Mouse (Mus musculus) kidney, postnatal 10 days (tissue): ENCODE measurements around the gene Aplf.
"Not testable (repeated sequence)": the region's sequence is repeated elsewhere in the genome, so short reads cannot be mapped to it uniquely, and the experiment has no call there.

Source experiments
- DNase-seq: peaks from one replicate; pipeline ENCODE4 v3.0.0; 2021; ENCODE audit warnings: mixed read lengths

Aplf gene

DNA sequence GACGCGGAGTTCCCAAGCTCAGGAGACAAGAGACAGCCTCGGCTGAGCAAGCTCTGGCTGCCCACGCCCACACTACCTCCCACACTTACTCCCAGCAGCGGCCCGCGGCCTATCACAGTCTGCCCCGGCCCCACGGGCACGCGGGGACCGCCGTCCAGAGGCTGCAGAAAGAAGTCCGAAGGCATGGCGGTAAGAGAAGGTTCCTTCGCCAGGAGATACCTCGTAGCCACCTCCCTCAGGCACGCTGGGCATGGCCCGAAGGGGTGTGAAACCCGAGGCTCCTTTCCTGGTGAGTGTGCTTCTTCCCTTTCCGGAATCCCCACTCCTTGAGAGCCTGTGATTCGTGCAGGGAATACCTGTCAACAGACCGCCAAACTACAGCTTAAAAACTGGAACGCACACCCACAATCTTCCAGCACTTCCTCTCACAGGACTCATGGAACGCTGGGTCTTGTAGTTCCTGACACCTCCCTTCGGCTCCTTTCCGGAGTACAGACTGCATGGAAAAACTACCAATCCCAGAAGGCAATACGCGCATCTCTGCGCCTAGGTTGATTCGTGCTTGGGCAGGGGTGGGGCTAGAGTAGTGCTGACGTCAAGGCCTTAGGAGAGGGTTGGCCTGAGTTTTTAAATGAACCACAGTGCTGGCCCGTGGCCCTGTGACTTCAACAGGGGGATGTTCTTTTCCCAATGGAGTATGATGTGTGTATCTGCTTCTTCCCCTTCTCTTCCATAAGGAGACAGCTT is at the start of gene Aplf:
Gene Aplf, minus strand, starts transcription at position 423 of the 747 bp plus-strand sequence.
- peak; percentile 93 for DNase-seq

- no peak for DNase-seq
These were observed 42.1 kb upstream of the Aplf start for GRCm38 (mm10) chr6:87714091-87714490.

DNA sequence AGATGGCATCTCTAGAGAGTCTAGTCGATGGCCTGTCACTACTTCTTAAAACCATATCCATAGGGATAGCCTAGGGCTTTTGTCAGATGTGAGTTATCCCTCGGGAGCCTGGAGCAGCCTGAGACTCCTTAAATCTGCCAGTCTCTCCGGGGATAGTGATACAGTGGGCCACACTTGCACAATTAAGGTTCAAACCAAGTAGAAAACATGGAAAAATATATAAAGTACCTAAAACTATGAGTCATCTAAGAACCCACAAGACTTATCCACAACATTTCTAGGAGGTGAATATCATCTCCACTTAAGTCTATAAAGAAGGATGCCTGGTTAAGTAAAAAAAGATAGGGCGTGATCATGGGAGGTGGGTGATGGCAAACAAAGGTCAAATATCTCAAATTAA is 40.3 kb upstream of the Aplf start:
- no peak for DNase-seq

DNA sequence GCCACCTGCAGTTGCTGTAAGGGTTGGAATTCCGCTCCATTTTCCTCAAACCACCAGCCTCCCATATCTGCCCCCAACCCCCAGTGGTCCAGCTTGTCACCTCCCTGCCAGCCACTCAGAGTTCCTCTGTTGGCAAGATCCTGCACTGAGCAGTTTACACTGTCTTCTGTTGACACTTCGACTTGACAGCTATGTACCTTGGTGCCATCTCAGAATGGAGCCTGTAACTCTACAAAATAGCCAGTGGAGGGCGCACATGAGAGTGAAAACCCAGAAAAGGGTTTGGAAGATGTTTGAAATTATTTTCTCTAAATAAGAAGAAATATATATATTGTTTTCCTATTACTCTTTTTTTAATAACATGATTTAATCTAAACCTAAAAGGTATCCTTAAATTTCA is 34.3 kb upstream of the Aplf start:
- peak; percentile 19 for DNase-seq

DNA sequence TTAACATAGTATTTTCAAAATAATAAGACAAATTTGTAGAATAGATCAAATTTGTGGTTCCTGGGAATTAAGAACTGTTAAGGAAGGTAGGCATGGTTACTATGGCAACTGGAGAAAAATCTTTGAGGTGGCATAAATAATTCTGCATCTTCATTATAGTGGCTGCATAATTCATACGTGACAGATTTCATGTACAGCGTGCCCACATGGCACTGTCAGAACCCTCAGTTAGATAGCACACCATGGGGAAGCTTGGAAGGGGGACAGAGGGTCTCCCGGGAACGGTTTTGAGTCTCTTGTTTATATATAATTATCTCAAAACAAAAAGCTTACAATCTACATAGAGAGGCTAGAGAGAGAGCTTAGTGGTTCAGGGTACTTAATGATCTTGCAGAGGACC is 24.6 kb upstream of the Aplf start:
- DNase-seq: no peak

GRCm38 (mm10) chr6:87695947-87696346 is 24.0 kb upstream of the Aplf start:
- DNase-seq: no peak

- DNase-seq: no peak
These were observed 8.4 kb upstream of the Aplf start for GRCm38 (mm10) chr6:87680418-87680817.

GRCm38 (mm10) chr6:87672661-87673060 is 668 bp upstream of the Aplf start:
- no peak for DNase-seq

DNA sequence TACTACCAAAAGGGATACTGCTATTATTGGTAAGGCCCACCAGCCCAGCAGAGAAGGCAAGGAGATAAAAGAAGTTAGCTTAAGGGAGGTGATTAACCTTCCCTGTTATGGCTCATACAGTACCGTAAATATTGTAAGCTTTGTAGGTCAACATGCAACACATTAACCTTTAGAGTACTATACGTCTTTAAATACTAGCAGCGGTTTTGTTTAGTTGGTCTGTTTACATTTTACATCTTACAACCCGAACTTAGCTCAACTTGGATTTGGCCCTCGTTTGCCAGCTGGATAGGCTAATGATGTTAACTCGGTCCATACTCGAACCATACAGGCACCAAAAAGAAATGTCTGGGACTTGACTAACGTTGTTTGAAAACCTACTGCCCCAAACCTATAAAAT is 640 bp downstream of the Aplf start:
- no peak for DNase-seq

DNA sequence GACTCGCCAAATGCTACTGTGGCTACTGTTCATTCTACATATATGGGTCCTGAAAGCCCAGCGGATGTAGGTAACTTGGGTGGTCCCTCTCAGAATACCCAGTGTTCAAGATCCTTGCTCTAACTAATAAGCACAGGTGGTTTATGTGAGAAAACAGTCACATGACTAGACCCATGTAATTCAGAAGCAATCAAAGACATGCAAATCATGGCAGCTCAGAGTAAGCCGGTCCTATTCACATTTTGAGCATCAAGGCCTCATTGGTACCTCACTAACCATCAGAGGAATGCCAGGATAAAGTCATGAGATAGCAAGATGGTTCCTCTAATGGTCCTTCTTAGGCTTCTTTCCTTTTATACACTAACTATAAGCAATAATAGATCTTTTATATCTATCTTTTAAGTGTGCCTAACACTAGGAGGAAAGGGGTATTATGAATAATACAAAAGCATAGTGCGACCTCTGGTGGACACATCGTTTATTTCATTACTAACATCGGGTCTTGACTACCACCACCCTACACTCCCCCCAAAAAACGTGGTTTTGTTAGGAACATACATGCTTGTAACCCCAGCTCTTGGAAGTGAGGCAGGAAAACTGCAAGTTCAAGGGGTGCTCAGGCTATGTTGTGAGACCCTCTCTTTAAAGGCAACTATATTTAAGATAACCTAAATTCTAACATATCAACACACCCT is 2.0 kb downstream of the Aplf start:
- peak; percentile 76 for DNase-seq

DNA sequence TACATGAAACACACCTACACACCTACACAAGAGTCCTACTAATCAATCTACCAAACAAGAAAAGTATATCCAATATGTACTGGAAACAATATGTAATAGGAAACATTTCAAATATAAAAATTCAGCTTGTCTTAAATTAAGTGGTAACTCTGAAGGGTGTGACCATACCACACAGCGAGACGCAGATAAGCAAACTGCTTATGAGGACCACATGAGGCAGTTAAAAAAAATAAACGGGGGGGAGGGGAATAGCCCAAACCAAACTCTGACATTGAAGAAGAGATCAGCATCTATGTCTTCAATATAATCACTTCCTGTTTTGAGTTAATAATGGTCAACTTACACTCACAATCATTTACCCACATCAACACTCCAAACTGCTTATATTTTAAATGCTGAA is 3.3 kb downstream of the Aplf start:
- DNase-seq: no peak

DNA sequence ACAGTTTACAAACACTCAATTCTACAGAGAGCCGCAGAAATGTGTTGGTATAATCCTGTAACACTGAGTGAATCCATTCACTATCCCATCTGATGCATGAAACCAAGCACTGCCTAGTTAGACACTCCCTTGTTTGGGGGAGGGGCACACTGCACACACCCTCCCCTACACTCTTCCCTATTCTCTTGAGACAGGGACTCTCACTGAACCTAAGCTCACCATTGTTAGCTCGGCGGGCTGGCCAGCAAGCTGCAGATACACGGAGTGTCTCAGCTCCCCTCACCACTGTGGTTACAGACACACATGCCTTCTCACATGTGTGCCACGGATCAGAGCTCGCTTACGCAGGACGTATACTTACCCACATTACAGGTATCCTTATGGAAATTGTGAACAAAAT is 4.2 kb downstream of the Aplf start:
- DNase-seq: no peak

DNA sequence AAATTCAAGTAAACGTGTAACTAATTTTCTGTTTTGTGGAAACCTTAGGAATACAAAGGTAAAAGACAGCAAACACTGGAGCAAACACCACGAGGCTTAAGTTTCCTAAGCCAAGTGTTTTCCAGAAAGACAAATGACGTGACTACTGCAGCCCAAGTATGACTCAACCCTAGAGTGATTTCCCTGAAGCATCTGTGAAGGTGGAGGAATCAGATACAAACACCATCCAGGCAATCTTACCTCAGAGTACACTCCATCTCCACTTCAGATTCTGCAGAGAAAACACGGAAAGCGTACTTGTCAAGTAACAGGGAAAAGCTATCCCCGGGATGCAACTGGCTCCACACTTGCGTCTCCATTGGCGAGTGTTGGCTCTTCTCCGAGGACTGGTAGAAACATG is 8.5 kb downstream of the Aplf start:
- no peak for DNase-seq

DNA sequence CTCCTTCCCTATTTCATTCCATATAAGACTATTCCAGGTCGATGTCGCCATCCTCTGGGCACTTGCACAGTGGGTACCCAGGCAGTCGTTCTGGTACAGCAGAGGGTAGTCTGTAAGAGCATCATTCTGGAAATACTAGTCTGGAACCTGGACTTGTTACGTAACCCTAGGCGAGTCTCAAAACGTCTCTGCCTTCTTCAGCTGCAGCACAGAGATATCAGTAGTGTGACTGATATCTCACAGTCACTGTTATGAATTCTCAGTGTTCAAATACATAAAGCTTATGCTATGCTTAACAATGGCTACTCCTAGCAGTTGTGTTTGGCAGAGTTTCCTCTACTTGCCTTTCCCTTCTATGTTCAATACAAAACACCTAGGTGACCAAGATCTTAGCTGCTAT is 9.8 kb downstream of the Aplf start:
- DNase-seq: no peak

DNA sequence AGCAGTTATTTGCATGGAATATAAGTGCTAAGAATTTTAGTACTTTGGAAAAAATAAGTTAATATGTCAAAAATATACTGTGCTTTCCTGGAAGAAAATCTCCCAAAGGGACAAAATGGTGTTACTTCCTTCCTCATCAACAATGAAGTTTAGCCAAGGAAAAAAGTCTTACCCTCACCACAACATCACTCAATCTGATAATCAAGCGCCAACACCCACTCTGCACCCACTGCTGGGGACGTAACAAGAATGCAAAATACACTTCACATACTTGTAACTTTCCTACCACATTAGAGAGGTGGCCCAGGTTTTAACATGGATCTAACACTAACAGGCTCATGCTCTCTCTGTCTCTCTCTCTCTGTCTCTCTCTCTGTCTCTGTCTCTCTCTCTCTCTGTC is 10.3 kb downstream of the Aplf start:
- no peak for DNase-seq

DNA sequence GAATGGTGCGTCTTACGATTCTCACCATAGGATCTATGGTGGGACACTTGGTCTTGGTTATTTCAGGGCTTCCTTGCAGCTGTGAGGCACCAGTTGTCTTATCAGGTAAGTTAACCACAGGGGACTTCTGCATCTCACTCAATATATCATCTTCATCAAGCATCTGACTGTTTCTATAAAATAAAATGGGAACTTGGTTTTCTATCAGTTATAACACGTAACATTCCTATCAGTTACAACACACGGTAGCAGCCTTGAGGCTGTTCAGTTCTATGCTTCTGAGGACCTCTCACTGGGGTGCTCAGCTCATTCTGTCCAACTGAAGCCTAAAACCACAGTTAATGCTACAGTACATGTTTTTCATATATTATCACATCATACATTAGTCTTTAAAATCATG is 13.2 kb downstream of the Aplf start:
- DNase-seq: no peak

GRCm38 (mm10) chr6:87653904-87654638 is 17.9 kb downstream of the Aplf start:
- peak; percentile 30 for DNase-seq

DNA sequence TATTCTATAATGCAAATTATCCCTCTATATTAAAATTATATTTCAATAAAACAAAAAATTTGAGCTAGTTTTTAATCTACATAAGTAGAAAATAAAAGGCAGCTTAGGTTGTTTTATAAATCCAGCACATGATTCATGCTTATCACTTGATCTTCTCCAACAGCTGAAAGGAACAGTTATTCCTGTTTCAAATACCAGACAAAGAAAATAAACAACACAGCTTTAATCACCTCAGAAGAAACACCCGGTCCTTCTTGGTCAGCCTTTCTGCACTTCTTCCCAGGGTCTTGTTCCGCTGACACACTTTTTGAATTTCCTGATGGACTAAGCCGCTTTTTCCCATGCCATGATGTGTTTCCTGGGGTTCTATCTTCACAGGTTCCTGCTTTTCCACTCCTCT is 18.5 kb downstream of the Aplf start:
- DNase-seq: no peak

- DNase-seq: no peak
These were observed 19.3 kb downstream of the Aplf start for GRCm38 (mm10) chr6:87652670-87653069.

DNA sequence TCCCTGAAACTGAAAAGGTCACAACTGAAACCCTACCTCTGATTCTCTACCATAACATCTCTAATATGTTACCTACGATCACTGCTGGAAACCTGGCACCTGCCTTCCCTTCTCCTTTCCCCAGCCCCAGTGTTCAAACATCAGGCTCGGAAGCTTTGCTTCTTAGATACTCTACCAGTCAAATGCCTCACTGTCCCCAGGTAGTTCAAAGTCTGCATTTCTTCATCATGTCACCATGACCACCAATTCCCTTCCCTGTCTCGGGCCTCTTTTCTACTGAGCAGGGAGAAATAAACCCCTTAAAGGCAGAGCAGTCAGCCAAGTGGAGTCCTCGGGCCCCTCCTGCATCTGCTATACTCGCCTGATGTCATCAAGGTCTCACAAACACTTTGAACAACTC is 20.2 kb downstream of the Aplf start:
- no peak for DNase-seq

DNA sequence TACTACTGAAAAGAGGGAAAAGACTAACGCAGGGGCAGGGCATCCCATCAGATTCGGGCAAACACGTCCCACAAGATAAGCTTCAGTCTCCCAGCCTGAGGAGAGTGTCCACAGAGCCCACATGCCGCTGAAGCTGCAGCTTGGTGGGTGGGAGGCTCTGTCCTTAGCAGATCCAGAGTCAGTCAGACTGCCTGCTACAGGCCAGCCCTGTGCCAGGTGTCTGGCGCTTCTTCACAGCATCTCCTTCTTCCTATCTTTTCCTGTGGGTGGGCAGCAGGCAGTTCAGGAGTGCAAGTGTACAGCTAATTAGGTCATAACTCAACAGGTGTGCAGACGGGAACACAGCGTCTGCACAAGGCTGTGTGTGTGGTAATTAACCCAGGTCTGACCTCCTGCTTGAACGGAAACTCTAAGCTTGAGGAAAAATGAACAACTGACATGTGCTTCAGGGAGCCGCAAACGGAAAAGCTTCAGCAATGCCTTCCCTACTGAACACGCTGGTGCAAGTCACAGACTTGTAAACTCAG is 33.8 kb downstream of the Aplf start:
- DNase-seq: peak; percentile 15

GRCm38 (mm10) chr6:87632176-87632575 is 39.8 kb downstream of the Aplf start:
- no peak for DNase-seq

GRCm38 (mm10) chr6:87628936-87629335 is 43.1 kb downstream of the Aplf start:
- not testable (repeated sequence) for DNase-seq

- DNase-seq: no peak
These were observed 48.8 kb downstream of the Aplf start for GRCm38 (mm10) chr6:87623151-87623550.
